Mouse (Mus musculus): ENCODE data around the gene Atg4b. TPM values are rescaled to one million over a fixed set of nuclear protein-coding genes. Genes with fewer than 3 reads are reported as not detected.

The Atg4b gene
- total and polyA plus RNA-seq, 2 experiments from 2014 or later: 75.0 to 75.8 TPM

DNA sequence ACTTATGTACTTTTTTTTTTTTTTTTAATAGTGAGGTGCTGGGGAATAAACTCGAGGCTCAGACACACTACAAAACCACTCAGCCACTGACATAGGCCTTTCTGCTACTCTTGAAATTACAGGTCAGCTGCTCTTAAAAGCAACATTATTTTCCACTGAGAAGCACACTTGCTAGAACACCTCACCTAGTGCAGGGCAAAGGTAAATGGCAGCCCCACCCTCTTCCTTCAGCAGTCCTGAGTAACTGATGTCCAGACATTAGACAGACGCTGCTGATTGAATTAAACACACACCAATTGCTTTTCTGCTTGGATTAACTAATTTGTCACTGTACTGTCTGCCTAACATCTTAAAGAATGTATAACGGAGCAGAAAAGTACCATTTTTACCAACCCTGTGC is 26.7 kb upstream of the Atg4b start:
- H3K9ac ChIP-seq (replicated peaks; ENCODE audit: low read length): no peak overlapping the region
- WGBS: 71% methylated on average over 3 of the region's 3 CpGs
- no peaks in the 10 kb centered on the region for H3K9me3 ChIP-seq (ENCODE audit: low read length)

DNA sequence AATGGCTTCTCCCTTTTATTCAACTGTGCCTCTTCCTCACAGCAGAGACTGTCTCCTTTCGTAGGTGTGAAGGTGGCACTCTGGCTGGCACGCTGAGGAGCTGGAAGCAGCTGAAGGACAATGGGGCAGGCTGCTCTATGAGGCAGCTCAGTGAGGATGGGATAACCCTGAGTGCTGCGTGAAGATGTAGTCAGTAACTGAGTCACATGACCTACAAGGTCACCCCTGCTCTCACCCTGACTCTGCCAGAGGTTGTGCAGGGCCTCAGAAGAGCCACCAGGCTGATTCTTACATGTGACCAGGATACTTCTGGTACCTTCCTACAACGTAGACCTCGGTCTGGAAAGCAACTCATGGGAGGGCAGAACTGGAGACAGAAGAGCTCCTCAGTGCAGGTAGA is 25.6 kb upstream of the Atg4b start:
- DNase-seq (ENCODE audit: low spot score) (no peak), ATAC-seq (no peak)
- no peaks in the 10 kb centered on the region for H3K27me3 ChIP-seq (ENCODE audit: insufficient read depth, low read length)
- no peak overlapping the region for H3K4me3 ChIP-seq (ENCODE audit: low read length)
- H3K27ac ChIP-seq: no peak overlapping the region
- 90% methylated on average over 5 of the region's 5 CpGs for WGBS
- no peak overlapping the region for H3K4me2 ChIP-seq (ENCODE audit: low read depth, low read length)
- no peaks in the 10 kb centered on the region for H3K4me1 ChIP-seq (ENCODE audit: insufficient read depth, low read length)
- H3K9ac ChIP-seq (replicated peaks; ENCODE audit: low read length): no peak overlapping the region
- H3K36me3 ChIP-seq (ENCODE audit: insufficient read depth, low read length): 0 out of 2 replicates have a peak, but pooled peaks cover 6% of the 10 kb centered on the region
- TF ChIP-seq CTCF (IDR thresholded peaks at IDR 0.05; ENCODE audit: low read depth): no peak
- H3K9me3 ChIP-seq (ENCODE audit: low read length): no peaks in the 10 kb centered on the region

More for the DNA sequence above, 26.7 kb upstream of the Atg4b start:
- H3K4me1 ChIP-seq (ENCODE audit: insufficient read depth, low read length): no peaks in the 10 kb centered on the region
- ATAC-seq (no peak), DNase-seq (ENCODE audit: low spot score) (no peak)
- H3K36me3 ChIP-seq (ENCODE audit: insufficient read depth, low read length): 0 out of 2 replicates have a peak, but pooled peaks cover 6% of the 10 kb centered on the region
- no peaks in the 10 kb centered on the region for H3K27me3 ChIP-seq (ENCODE audit: insufficient read depth, low read length)
- no peak overlapping the region for H3K4me2 ChIP-seq (ENCODE audit: low read depth, low read length)
- TF ChIP-seq CTCF (IDR thresholded peaks at IDR 0.05; ENCODE audit: low read depth): no peak
- H3K4me3 ChIP-seq (ENCODE audit: low read length): no peak overlapping the region
- no peak overlapping the region for H3K27ac ChIP-seq

DNA sequence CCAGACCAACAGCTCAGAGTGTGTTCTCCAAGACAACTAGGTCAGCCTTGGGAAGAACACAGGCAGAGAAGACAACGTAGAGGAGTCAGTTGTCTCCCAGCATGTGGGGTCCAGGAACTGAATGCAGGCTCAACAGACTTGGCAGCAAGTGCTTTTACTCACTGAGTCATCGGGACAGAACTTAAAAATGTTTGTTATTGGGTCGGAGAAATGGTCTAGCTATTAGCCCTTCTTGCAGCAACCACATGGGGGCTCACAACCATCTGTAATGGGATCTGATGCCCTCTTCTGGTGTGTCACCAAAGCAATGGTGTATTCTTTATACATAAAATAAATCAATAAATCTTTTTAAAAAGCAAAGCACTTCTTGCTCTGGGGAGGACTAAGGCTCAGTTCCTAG is 25.2 kb upstream of the Atg4b start:
- TF ChIP-seq CTCF (IDR thresholded peaks at IDR 0.05; ENCODE audit: low read depth): peak; percentile 33
- 57% methylated on average over 3 of the region's 3 CpGs for whole genome bisulfite sequencing
- ATAC-seq: no peak
- no peak for DNase-seq (ENCODE audit: low spot score)
- no peaks in the 10 kb centered on the region for H3K9me3 ChIP-seq (ENCODE audit: low read length)
- no peaks in the 10 kb centered on the region for H3K27me3 ChIP-seq (ENCODE audit: insufficient read depth, low read length)
- no peak overlapping the region for H3K4me3 ChIP-seq (ENCODE audit: low read length)
- H3K27ac ChIP-seq: no peak overlapping the region
- 0 out of 2 replicates have a peak, but pooled peaks cover 6% of the 10 kb centered on the region for H3K36me3 ChIP-seq (ENCODE audit: insufficient read depth, low read length)
- H3K9ac ChIP-seq (replicated peaks; ENCODE audit: low read length): no peak overlapping the region
- H3K4me2 ChIP-seq (ENCODE audit: low read depth, low read length): no peak overlapping the region
- H3K4me1 ChIP-seq (ENCODE audit: insufficient read depth, low read length): no peaks in the 10 kb centered on the region

DNA sequence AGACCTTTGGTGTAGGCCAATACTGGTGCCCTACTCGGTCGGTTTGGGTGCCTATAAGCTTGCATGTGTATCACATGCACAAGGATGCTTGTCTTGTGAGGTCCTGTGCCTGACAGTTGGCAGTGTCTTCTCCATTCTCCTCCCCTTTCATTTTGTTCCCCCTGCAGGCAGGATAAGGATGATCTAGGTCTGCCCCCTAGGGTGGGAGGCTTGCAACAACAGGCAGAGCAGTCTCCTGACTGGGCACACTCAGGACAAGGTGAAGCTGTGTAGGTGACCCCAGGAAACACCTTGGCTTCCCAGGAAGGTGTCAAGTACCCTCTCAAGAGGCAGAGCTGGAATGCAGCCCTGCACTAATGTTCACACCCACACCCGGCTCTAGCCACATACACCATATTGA is 24.3 kb upstream of the Atg4b start:
- H3K27me3 ChIP-seq (ENCODE audit: insufficient read depth, low read length): no peaks in the 10 kb centered on the region
- 73% methylated on average over 3 of the region's 3 CpGs for WGBS
- H3K4me1 ChIP-seq (ENCODE audit: insufficient read depth, low read length): 0 out of 2 replicates have a peak, but pooled peaks cover under 1% of the 10 kb centered on the region
- TF ChIP-seq CTCF (IDR thresholded peaks at IDR 0.05; ENCODE audit: low read depth): peak; percentile 79
- H3K27ac ChIP-seq: no peak overlapping the region
- H3K36me3 ChIP-seq (ENCODE audit: insufficient read depth, low read length): 0 out of 2 replicates have a peak, but pooled peaks cover 6% of the 10 kb centered on the region
- ATAC-seq: peak; percentile 22; the same call in 1 of the 2 replicates
- no peak overlapping the region for H3K4me2 ChIP-seq (ENCODE audit: low read depth, low read length)
- peak; percentile 51 for DNase-seq (ENCODE audit: low spot score)
- H3K4me3 ChIP-seq (ENCODE audit: low read length): no peak overlapping the region
- no peak overlapping the region for H3K9ac ChIP-seq (replicated peaks; ENCODE audit: low read length)
- no peaks in the 10 kb centered on the region for H3K9me3 ChIP-seq (ENCODE audit: low read length)

GRCm38 (mm10) chr1:93731103-93731502 is 20.2 kb upstream of the Atg4b start:
- Histone ChIP-seq H3K36me3 (ENCODE audit: insufficient read depth, low read length) (no peaks in the 10 kb centered on the region), H3K4me1 (ENCODE audit: insufficient read depth, low read length) (0 out of 2 replicates have a peak, but pooled peaks cover 3% of the 10 kb centered on the region), H3K9ac (replicated peaks; ENCODE audit: low read length) (no peak overlapping the region), H3K4me3 (ENCODE audit: low read length) (no peak overlapping the region), H3K4me2 (ENCODE audit: low read depth, low read length) (no peak overlapping the region), H3K27me3 (ENCODE audit: insufficient read depth, low read length) (no peaks in the 10 kb centered on the region), H3K9me3 (ENCODE audit: low read length) (no peaks in the 10 kb centered on the region), H3K27ac (peak overlapping the region; percentile 46; the same call in 1 of the 2 replicates)
- TF ChIP-seq CTCF (IDR thresholded peaks at IDR 0.05; ENCODE audit: low read depth): no peak
- ATAC-seq (peak; percentile 21), DNase-seq (ENCODE audit: low spot score) (no peak)
- 83% methylated on average over 5 of the region's 5 CpGs for WGBS

DNA sequence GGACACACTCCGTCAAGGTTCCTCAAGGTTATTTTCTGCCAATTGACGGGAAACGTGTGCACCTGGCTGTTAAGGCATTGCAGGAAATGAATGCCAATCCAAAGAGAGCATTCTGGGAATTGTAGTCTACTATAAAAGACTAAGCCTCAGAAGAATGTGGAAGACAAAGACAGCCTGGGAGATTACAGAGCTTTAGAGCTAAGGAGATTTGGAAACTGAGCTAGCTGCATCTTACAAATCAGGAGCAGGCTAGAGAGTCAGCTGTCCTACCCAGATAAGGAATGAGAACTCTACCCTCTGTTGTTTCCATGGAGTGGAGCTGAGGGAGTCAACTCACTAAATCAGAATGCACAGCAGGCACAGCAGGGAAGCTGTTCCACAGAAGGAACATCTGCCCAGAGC is 19.4 kb upstream of the Atg4b start:
- Histone ChIP-seq H3K4me1 (ENCODE audit: insufficient read depth, low read length) (0 out of 2 replicates have a peak, but pooled peaks cover 3% of the 10 kb centered on the region), H3K4me2 (ENCODE audit: low read depth, low read length) (peak overlapping the region; percentile 16; the same call in 1 of the 2 replicates), H3K4me3 (ENCODE audit: low read length) (no peak overlapping the region), H3K27ac (peak overlapping the region; percentile 46; the same call in 1 of the 2 replicates), H3K9ac (replicated peaks; ENCODE audit: low read length) (no peak overlapping the region), H3K36me3 (ENCODE audit: insufficient read depth, low read length) (no peaks in the 10 kb centered on the region), H3K9me3 (ENCODE audit: low read length) (no peaks in the 10 kb centered on the region), H3K27me3 (ENCODE audit: insufficient read depth, low read length) (no peaks in the 10 kb centered on the region)
- no peak for TF ChIP-seq CTCF (IDR thresholded peaks at IDR 0.05; ENCODE audit: low read depth)
- 8% methylated on average over 3 of the region's 3 CpGs for WGBS
- peak; percentile 65 for DNase-seq (ENCODE audit: low spot score)
- peak; percentile 65 for ATAC-seq

GRCm38 (mm10) chr1:93735859-93736258 is 15.4 kb upstream of the Atg4b start:
- ATAC-seq: no peak
- no peak for DNase-seq (ENCODE audit: low spot score)
- Histone ChIP-seq H3K9ac (replicated peaks; ENCODE audit: low read length) (no peak overlapping the region), H3K4me1 (ENCODE audit: insufficient read depth, low read length) (0 out of 2 replicates have a peak, but pooled peaks cover 3% of the 10 kb centered on the region), H3K4me3 (ENCODE audit: low read length) (no peak overlapping the region), H3K9me3 (ENCODE audit: low read length) (no peaks in the 10 kb centered on the region), H3K36me3 (ENCODE audit: insufficient read depth, low read length) (no peaks in the 10 kb centered on the region), H3K27ac (no peak overlapping the region), H3K27me3 (ENCODE audit: insufficient read depth, low read length) (no peaks in the 10 kb centered on the region), H3K4me2 (ENCODE audit: low read depth, low read length) (no peak overlapping the region)
- WGBS: 95% methylated on average over 3 of the region's 3 CpGs
- TF ChIP-seq CTCF (IDR thresholded peaks at IDR 0.05; ENCODE audit: low read depth): no peak

All from hindbrain, postnatal 0 days (tissue).